Mouse (Mus musculus): ENCODE measurements around the gene C1qb.

- TF ChIP-seq CTCF (IDR thresholded peaks at IDR 0.05; ENCODE audit: low read depth) (no peak), EP300 (optimal IDR thresholded peaks at IDR 0.05) (no peak)
Measured at GRCm38 (mm10) chr4:136835621-136836386, 50.2 kb downstream of the C1qb start, which contains the start of gene Ephb2.
